Comparison of ENCODE assay signal across 22 mouse cellular contexts in the genomic region with DNA sequence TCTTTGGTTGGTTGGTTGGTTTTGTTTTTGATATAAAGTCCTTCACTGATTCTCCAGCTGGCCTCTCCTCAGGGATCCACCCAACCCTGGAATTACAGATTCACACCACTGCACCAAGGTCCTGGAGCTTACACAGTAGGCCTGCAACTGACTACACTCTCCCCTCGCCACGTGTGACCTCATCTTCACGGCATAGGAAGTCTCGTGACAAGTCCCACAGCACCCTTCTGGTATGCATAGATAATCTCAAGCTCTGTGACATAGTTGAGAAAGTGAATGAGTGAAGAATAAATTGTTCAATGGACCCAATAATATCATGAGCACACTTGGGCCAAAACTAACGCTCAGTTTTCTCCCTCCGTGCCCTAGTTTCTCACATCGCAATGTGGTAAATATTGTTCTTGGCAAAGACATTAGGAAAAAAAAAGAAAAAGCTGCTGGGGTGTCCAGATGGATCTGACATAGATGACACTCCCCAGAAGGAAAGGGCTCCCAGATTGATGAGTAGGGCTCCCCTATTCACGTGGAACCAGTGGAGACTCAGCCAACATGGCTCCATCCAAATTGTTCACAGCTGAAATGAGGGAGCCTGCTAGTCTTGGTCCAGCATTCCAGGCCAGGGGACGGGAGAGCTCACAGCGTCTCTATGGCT. TPM values are rescaled to one million over a fixed set of nuclear protein-coding genes. Genes with fewer than 3 reads are reported as not detected.
DNase-seq lines count a peak whose midpoint lies in the region; ATAC-seq and TF ChIP-seq lines count a peak whose summit lies in the region.
"Had no signal": no experiment of that assay in that cellular context is flagged by ENCODE, and none has a peak within 500 bp of the region (broad histone marks: within the 10 kb centered on the region; RNA-seq: fewer than 3 reads in every experiment).

No protein-coding gene starts in this region.

- no peaks in the 10 kb centered on the region for H3K9me3 ChIP-seq in forebrain, embryonic 12.5 days
- H3K9me3 ChIP-seq in forebrain, embryonic 16.5 days (ENCODE audit: control insufficient read depth, low read length), result no peaks in the 10 kb centered on the region
- H3K9me3 ChIP-seq in heart, embryonic 11.5 days (replicated peaks; ENCODE audit: control insufficient read depth, low read length), result no peaks in the 10 kb centered on the region
- no peaks in the 10 kb centered on the region for H3K9me3 ChIP-seq in midbrain, embryonic 10.5 days (replicated peaks)
- no peaks in the 10 kb centered on the region for H3K9me3 ChIP-seq in midbrain, postnatal 0 days (ENCODE audit: low read length)
- H3K9me3 ChIP-seq: heart, embryonic 15.5 days; limb, embryonic 12.5 days; stomach, embryonic 15.5 days had no signal

- no peak overlapping the region for H3K4me3 ChIP-seq in forebrain, embryonic 12.5 days (replicated peaks)
- no peak overlapping the region for H3K4me3 ChIP-seq in forebrain, embryonic 16.5 days (replicated peaks; ENCODE audit: low read length)
- no peak overlapping the region for H3K4me3 ChIP-seq in heart, embryonic 11.5 days (ENCODE audit: low read depth, low read length)
- H3K4me3 ChIP-seq in midbrain, embryonic 10.5 days, result no peak overlapping the region
- H3K4me3 ChIP-seq in midbrain, postnatal 0 days (ENCODE audit: low read depth, low read length), result no peak overlapping the region
- H3K4me3 ChIP-seq: heart, embryonic 15.5 days; limb, embryonic 12.5 days; stomach, embryonic 15.5 days had no signal

- no peak for ATAC-seq in forebrain, embryonic 12.5 days (ENCODE audit: low FRiP score)
- no peak for ATAC-seq in forebrain, embryonic 16.5 days
- ATAC-seq in heart, embryonic 11.5 days (replicated peaks; ENCODE audit: insufficient number of reproducible peaks, low FRiP score, low TSS enrichment), result no peak
- ATAC-seq in midbrain, postnatal 0 days (ENCODE audit: low FRiP score), result no peak
- ATAC-seq: Patski had no signal

- H3K4me1 ChIP-seq in forebrain, embryonic 12.5 days, result peaks cover 32% of the 10 kb centered on the region
- H3K4me1 ChIP-seq in forebrain, embryonic 16.5 days (replicated peaks; ENCODE audit: control insufficient read depth, insufficient read depth, low read length), result peaks cover 37% of the 10 kb centered on the region
- H3K4me1 ChIP-seq in heart, embryonic 11.5 days (ENCODE audit: control insufficient read depth, insufficient read depth, low read length), result peaks cover 11% of the 10 kb centered on the region
- H3K4me1 ChIP-seq in midbrain, embryonic 10.5 days, result peaks cover 38% of the 10 kb centered on the region
- H3K4me1 ChIP-seq in midbrain, postnatal 0 days (ENCODE audit: insufficient read depth, low read length), result peaks cover 5% of the 10 kb centered on the region

- peak; percentile 47 to 63 for DNase-seq in heart, adult 9 months (ENCODE audit: low spot score in 2 of 2)
- no peak for DNase-seq in midbrain, embryonic 10.5 days (ENCODE audit: low spot score)
- DNase-seq in midbrain, postnatal 0 days (ENCODE audit: low spot score), result no peak
- peak; percentile 27 to 39 for DNase-seq in cerebellum, postnatal 14 days
- DNase-seq in thymus, postnatal 14 days, result no peak
- DNase-seq: B cell, adult 2 months; kidney, adult 9 months; lung, adult 18-20 months; lung, postnatal 4 days had no signal

- no peaks in the 10 kb centered on the region for H3K36me3 ChIP-seq in forebrain, embryonic 12.5 days (replicated peaks)
- no peaks in the 10 kb centered on the region for H3K36me3 ChIP-seq in forebrain, embryonic 16.5 days (ENCODE audit: control insufficient read depth, insufficient read depth)
- no peaks in the 10 kb centered on the region for H3K36me3 ChIP-seq in heart, embryonic 11.5 days (ENCODE audit: control insufficient read depth, insufficient read depth, low read length)
- no peaks in the 10 kb centered on the region for H3K36me3 ChIP-seq in midbrain, embryonic 10.5 days
- no peaks in the 10 kb centered on the region for H3K36me3 ChIP-seq in midbrain, postnatal 0 days (ENCODE audit: insufficient read depth, low read length)
- H3K36me3 ChIP-seq: heart, embryonic 15.5 days; limb, embryonic 12.5 days; stomach, embryonic 15.5 days had no signal

- TF ChIP-seq CTCF in midbrain, postnatal 0 days (IDR thresholded peaks at IDR 0.05), result no peak

- 0 out of 2 replicates have a peak overlapping the region, but pooled peaks have one; percentile 31 for H3K27ac ChIP-seq in forebrain, embryonic 12.5 days
- H3K27ac ChIP-seq in forebrain, embryonic 16.5 days (ENCODE audit: low read length), result no peak overlapping the region
- H3K27ac ChIP-seq in heart, embryonic 11.5 days (ENCODE audit: low read depth, low read length), result no peak overlapping the region
- H3K27ac ChIP-seq in midbrain, embryonic 10.5 days (replicated peaks), result 0 out of 2 replicates have a peak overlapping the region, but pooled peaks have one; percentile 1
- no peak overlapping the region for H3K27ac ChIP-seq in midbrain, postnatal 0 days (ENCODE audit: low read depth, low read length)
- H3K27ac ChIP-seq: heart, embryonic 15.5 days; limb, embryonic 12.5 days; stomach, embryonic 15.5 days had no signal

- WGBS in forebrain, embryonic 12.5 days, result 90% methylated on average over 10 of the region's 10 CpGs
- WGBS in forebrain, embryonic 16.5 days, result 58% methylated on average over 10 of the region's 10 CpGs
- WGBS in heart, embryonic 11.5 days (ENCODE audit: insufficient replicate concordance), result 74% methylated on average over 10 of the region's 10 CpGs
- 87% methylated on average over 10 of the region's 10 CpGs for WGBS in midbrain, embryonic 10.5 days
- WGBS in midbrain, postnatal 0 days, result 84% methylated on average over 10 of the region's 10 CpGs

- H3K27me3 ChIP-seq in forebrain, embryonic 12.5 days, result peaks cover 8% of the 10 kb centered on the region
- H3K27me3 ChIP-seq in forebrain, embryonic 16.5 days (replicated peaks; ENCODE audit: control insufficient read depth, insufficient read depth, low read length), result no peaks in the 10 kb centered on the region
- no peaks in the 10 kb centered on the region; the same call in 1 of the 2 replicates for H3K27me3 ChIP-seq in heart, embryonic 11.5 days (ENCODE audit: control insufficient read depth, insufficient read depth, low read length)
- H3K27me3 ChIP-seq in midbrain, embryonic 10.5 days (ENCODE audit: low read depth, poor library complexity, severe bottlenecking), result peaks cover 24% of the 10 kb centered on the region
- H3K27me3 ChIP-seq in midbrain, postnatal 0 days (ENCODE audit: insufficient read depth, low read length), result no peaks in the 10 kb centered on the region
- H3K27me3 ChIP-seq: heart, embryonic 15.5 days; stomach, embryonic 15.5 days had no signal

- no peak overlapping the region for H3K9ac ChIP-seq in forebrain, embryonic 12.5 days
- H3K9ac ChIP-seq in forebrain, embryonic 16.5 days (replicated peaks; ENCODE audit: low read depth, low read length), result no peak overlapping the region
- no peak overlapping the region for H3K9ac ChIP-seq in heart, embryonic 11.5 days (ENCODE audit: low read depth, low read length)
- H3K9ac ChIP-seq in midbrain, postnatal 0 days (replicated peaks; ENCODE audit: low read length, poor library complexity, severe bottlenecking), result no peak overlapping the region
- H3K9ac ChIP-seq: limb, embryonic 12.5 days; stomach, embryonic 15.5 days had no signal

- no peak overlapping the region for H3K4me2 ChIP-seq in forebrain, embryonic 12.5 days
- H3K4me2 ChIP-seq in forebrain, embryonic 16.5 days (ENCODE audit: low read length), result no peak overlapping the region
- H3K4me2 ChIP-seq in heart, embryonic 11.5 days, result no peak overlapping the region
- H3K4me2 ChIP-seq in midbrain, postnatal 0 days (ENCODE audit: low read depth, low read length, poor library complexity, severe bottlenecking), result no peak overlapping the region
- H3K4me2 ChIP-seq: limb, embryonic 12.5 days; stomach, embryonic 15.5 days had no signal

RNA-seq across cellular contexts. Expression of gene Gm21915, which starts 30.8 kb away (rescaled TPM):
- not detected in 2 replicates for polyA plus RNA-seq in forebrain, embryonic 12.5 days (2016; fragmentation: Nextera tagmentation; extraction: Ambion mirVana)
- polyA plus RNA-seq in forebrain, embryonic 16.5 days (2015; fragmentation: Nextera tagmentation; extraction: Ambion mirVana), result not detected in 2 replicates
- polyA plus RNA-seq in heart, embryonic 11.5 days (2014; fragmentation: Nextera tagmentation; extraction: Ambion mirVana), result not detected in 2 replicates
- not detected in 2 replicates for polyA plus RNA-seq in midbrain, embryonic 10.5 days (2016; fragmentation: Nextera tagmentation; extraction: Ambion mirVana)
- total RNA-seq in midbrain, postnatal 0 days (2014; rRNA removed), result not detected in 2 replicates
- polyA plus RNA-seq in midbrain, postnatal 0 days (2015; fragmentation: Nextera tagmentation; extraction: Ambion mirVana), result not detected in 2 replicates
- total RNA-seq: adrenal gland, postnatal 4 days; layer of hippocampus, adult 18-20 months; left cerebral cortex, adult 18-20 months; neutrophil, adult 5-6 weeks had no signal
- polyA plus RNA-seq: embryonic facial prominence, embryonic 11.5 days; heart, embryonic 15.5 days; limb, embryonic 12.5 days; Patski; stomach, embryonic 15.5 days; thymus, postnatal 0 days had no signal

RNA-seq across cellular contexts. Expression of gene Clmp, which starts 46.1 kb away (rescaled TPM):
- polyA plus RNA-seq in forebrain, embryonic 12.5 days (2016; fragmentation: Nextera tagmentation; extraction: Ambion mirVana), result 24.7 and 31.0 TPM in 2 replicates
- polyA plus RNA-seq in forebrain, embryonic 16.5 days (2015; fragmentation: Nextera tagmentation; extraction: Ambion mirVana), result 64.7 and 65.5 TPM in 2 replicates
- 13.5 and 15.3 TPM in 2 replicates for polyA plus RNA-seq in heart, embryonic 11.5 days (2014; fragmentation: Nextera tagmentation; extraction: Ambion mirVana)
- 14.7 and 21.0 TPM in 2 replicates for polyA plus RNA-seq in midbrain, embryonic 10.5 days (2016; fragmentation: Nextera tagmentation; extraction: Ambion mirVana)
- total RNA-seq in midbrain, postnatal 0 days (2014; rRNA removed), result 57.0 and 74.1 TPM in 2 replicates
- polyA plus RNA-seq in midbrain, postnatal 0 days (2015; fragmentation: Nextera tagmentation; extraction: Ambion mirVana), result 47.5 and 48.8 TPM in 2 replicates

Comparison
In these comparisons a context has a peak if more than half of its experiments do, and no peak if none do; other contexts are left out.
1. H3K27ac ChIP-seq: peak in forebrain, embryonic 12.5 days (single experiment) and midbrain, embryonic 10.5 days (single experiment); none in forebrain, embryonic 16.5 days (single experiment), heart, embryonic 11.5 days (single experiment) and midbrain, postnatal 0 days (single experiment).
2. DNase-seq: peak in heart, adult 9 months (2 of 2) and cerebellum, postnatal 14 days (2 of 2); none in midbrain, embryonic 10.5 days (single experiment), midbrain, postnatal 0 days (single experiment) and thymus, postnatal 14 days (single experiment).